Mouse (Mus musculus) liver, embryonic 14.5 days (tissue): Measurements from ENCODE around the gene Mettl7b. TPM values are rescaled to one million over a fixed set of nuclear protein-coding genes. Genes with fewer than 3 reads are reported as not detected.

Source experiments
- ATAC-seq: fragments of 200-750 bp; cut with Nextera tagmentation; 2 replicates; pipeline ENCODE4 v1.8.0; 2017; ENCODE audit warnings: moderate number of reproducible peaks, mild to moderate bottlenecking, moderate library complexity; ENCODE audit not compliant: insufficient read depth
- DNase-seq, 3 experiments: peaks; one replicate each; pipeline ENCODE4 v3.0.0-alpha.2; 2012 to 2013; ENCODE audit warnings: low read depth in 3 of 3, low spot score in 3 of 3
- H3K27ac ChIP-seq: fragments of 300-500 bp; sonication (generic); 2 replicates; pipeline ENCODE4 v1.5.1; 2014; ENCODE audit warnings: moderate library complexity, mild to moderate bottlenecking, control low read depth, inconsistent platforms
- H3K27me3 ChIP-seq: fragments of 300-500 bp; sonication (generic); 2 replicates; pipeline ENCODE4 v1.6.1; 2014; ENCODE audit warnings: mild to moderate bottlenecking, low read length, moderate library complexity; ENCODE audit not compliant: control insufficient read depth, insufficient read depth
- H3K36me3 ChIP-seq: fragments of 300-500 bp; sonication (generic); replicated peaks from 2 replicates; pipeline ENCODE4 v1.6.1; 2014; ENCODE audit warnings: low read depth; ENCODE audit not compliant: control insufficient read depth, insufficient read depth
- H3K4me1 ChIP-seq, 2 experiments: fragments of 200-500 bp in 1 of 2; fragments of 300-500 bp in 1 of 2; sonication (generic) in 1 of 2; replicated peaks; 2 replicates each; pipeline ENCODE4 v1.6.1; 2012 to 2014; ENCODE audit warnings: antibody characterized with exemption in 1 of 2, inconsistent platforms in 1 of 2, low read length in 1 of 2; ENCODE audit not compliant: control insufficient read depth in 2 of 2, insufficient read depth in 2 of 2
- H3K4me2 ChIP-seq: fragments of 300-500 bp; sonication (generic); 2 replicates; pipeline ENCODE4 v1.6.1; 2014; ENCODE audit warnings: low read depth, mild to moderate bottlenecking, control low read depth, moderate library complexity
- H3K4me3 ChIP-seq, 2 experiments: fragments of 200-500 bp in 1 of 2; fragments of 300-500 bp in 1 of 2; sonication (generic) in 1 of 2; 2 replicates each; pipeline ENCODE4 v1.5.1; 2012 to 2014; ENCODE audit warnings: low read depth in 2 of 2, low read length in 2 of 2, mild to moderate bottlenecking in 2 of 2, control low read depth in 1 of 2, inconsistent platforms in 1 of 2, moderate library complexity in 1 of 2; ENCODE audit not compliant: insufficient read depth in 1 of 2
- H3K9ac ChIP-seq: fragments of 300-500 bp; sonication (generic); replicated peaks from 2 replicates; pipeline ENCODE4 v1.6.1; 2014; ENCODE audit warnings: mild to moderate bottlenecking, control low read depth, moderate library complexity
- H3K9me3 ChIP-seq: fragments of 300-500 bp; sonication (generic); 2 replicates; pipeline ENCODE4 v1.6.1; 2016; ENCODE audit warnings: low read length, mixed read lengths; ENCODE audit not compliant: control insufficient read depth
- CTCF ChIP-seq: IDR thresholded peaks from 2 replicates; pipeline ENCODE4 v1.5.1; 2016; ENCODE audit warnings: antibody characterized with exemption, low read depth, control low read depth
- EP300 ChIP-seq: IDR thresholded peaks from 2 replicates; pipeline ENCODE4 v1.6.1; 2016; ENCODE audit warnings: antibody characterized with exemption, low read depth
- WGBS: fragments of 180-500 bp; shearing (Covaris S2); extraction: QIAGEN DNeasy Blood & Tissue Kit; methylation state at CpG from one replicate; pipeline ENCODE4 v1.1.7; 2014; ENCODE audit not compliant: insufficient replicate concordance; 5-methylcytosine and 5-hydroxymethylcytosine counted together
- polyA plus RNA-seq, 2 experiments: library from polyadenylated mRNA; depleted of rRNA in 1 of 2; stranded (reverse) in 1 of 2; unstranded in 1 of 2; fragments of >200 nt; fragmentation: Nextera tagmentation in 1 of 2; extraction: Ambion mirVana in 1 of 2; gene quantifications; 2 replicates each; pipeline versions ENCODE4 v1.2.1 to v1.2.3; 2012 to 2014

The Mettl7b gene
- polyA plus RNA-seq, 2 experiments, result not detected

DNA sequence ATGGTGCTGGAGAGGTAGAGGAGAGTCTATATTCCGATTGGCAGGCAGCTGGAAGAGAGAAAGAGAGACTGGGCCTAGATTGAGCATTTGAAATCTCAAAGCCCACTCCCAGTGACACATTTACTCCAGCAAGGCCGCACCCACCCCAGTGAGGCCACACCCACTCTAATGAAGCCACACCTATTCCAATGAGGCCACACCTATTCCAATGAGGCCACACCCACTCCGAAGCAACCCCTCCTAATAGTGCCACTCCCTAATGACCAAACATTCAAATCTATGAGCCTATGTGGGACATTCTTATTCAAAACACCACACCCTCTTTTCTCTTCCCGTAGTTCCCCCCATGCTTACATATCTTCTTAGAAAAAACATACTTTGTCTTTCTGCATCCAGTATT, 13.3 kb downstream of the Mettl7b start:
- H3K9me3 ChIP-seq, result no peaks in the 10 kb centered on the region
- DNase-seq (no peak), ATAC-seq (no peak)
- H3K4me2 ChIP-seq, result no peak overlapping the region
- no peaks in the 10 kb centered on the region for H3K36me3 ChIP-seq
- no peaks in the 10 kb centered on the region for H3K4me1 ChIP-seq
- H3K4me3 ChIP-seq, result no peak overlapping the region
- TF ChIP-seq CTCF, result no peak
- TF ChIP-seq EP300, result no peak
- 75% methylated on average over 4 of the region's 4 CpGs for WGBS
- no peak overlapping the region for H3K9ac ChIP-seq
- H3K27ac ChIP-seq, result no peak overlapping the region
- no peaks in the 10 kb centered on the region; the same call in 1 of the 2 replicates for H3K27me3 ChIP-seq

DNA sequence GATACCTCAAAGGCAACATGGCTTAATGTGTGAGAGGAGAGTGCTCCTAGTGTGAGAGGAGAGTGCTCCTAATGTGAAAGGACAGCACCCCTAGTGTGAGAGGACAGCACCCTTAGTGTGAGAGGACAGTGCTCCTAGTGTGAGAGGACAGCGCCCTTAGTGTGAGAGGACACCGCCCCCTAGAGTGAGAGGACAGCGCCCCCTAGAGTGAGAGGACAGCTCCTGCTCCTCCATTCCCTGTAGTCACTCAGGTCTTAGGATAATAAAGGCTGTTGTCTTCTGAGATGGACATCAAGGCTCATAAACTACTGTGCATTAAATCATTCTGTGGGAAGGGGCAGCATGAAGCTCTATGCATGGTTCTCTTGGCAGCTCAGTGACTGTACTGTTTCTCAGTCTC, 15.1 kb downstream of the Mettl7b start:
- Histone ChIP-seq H3K4me1 (no peaks in the 10 kb centered on the region), H3K36me3 (no peaks in the 10 kb centered on the region), H3K27ac (no peak overlapping the region), H3K4me3 (no peak overlapping the region), H3K4me2 (no peak overlapping the region), H3K27me3 (no peaks in the 10 kb centered on the region; the same call in 1 of the 2 replicates), H3K9me3 (no peaks in the 10 kb centered on the region), H3K9ac (no peak overlapping the region)
- DNase-seq (no peak), ATAC-seq (no peak)
- 18% methylated on average over 3 of the region's 3 CpGs for WGBS
- TF ChIP-seq CTCF (peak; percentile 74), EP300 (no peak)

DNA sequence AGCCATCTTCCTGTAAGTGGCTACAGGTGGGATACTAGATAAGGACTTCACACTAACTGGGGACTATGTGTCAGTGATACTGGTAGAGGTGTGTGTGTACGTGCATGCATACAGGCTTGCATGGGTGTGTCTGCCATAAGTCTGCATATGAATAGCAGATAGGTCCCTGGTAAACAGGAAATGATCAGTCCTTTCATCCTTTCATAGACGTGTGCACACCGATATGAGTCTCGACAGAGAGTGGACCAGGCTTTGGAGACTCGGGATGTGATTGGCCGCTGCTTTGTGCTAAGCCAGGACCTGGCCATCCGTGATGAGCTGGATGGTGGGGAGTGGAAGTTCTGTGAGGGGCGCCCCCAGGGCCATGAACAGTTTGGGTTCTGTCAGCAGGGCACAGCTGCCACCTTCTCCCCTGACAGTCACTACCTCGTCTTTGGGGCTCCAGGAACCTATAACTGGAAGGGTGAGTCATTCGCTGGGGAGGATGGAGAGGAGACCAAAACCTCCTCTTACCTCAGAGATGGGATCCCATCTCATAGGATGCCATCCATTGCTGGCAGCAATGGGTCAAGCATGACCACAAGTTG, 20.2 kb downstream of the Mettl7b start:
- Histone ChIP-seq H3K36me3 (no peaks in the 10 kb centered on the region), H3K9ac (no peak overlapping the region), H3K9me3 (no peaks in the 10 kb centered on the region), H3K4me3 (no peak overlapping the region), H3K27me3 (peaks cover 8% of the 10 kb centered on the region), H3K4me1 (no peaks in the 10 kb centered on the region), H3K27ac (no peak overlapping the region), H3K4me2 (no peak overlapping the region)
- no peak for ATAC-seq
- 52% methylated on average over 10 of the region's 10 CpGs for WGBS
- DNase-seq, result no peak
- no peak for TF ChIP-seq EP300
- no peak for TF ChIP-seq CTCF

GRCm38 (mm10) chr10:128938974-128939373, 21.8 kb downstream of the Mettl7b start:
- DNase-seq, result no peak
- no peak for ATAC-seq
- no peak overlapping the region for H3K4me3 ChIP-seq
- no peaks in the 10 kb centered on the region for H3K9me3 ChIP-seq
- no peak overlapping the region for H3K27ac ChIP-seq
- H3K9ac ChIP-seq, result no peak overlapping the region
- H3K4me1 ChIP-seq, result no peaks in the 10 kb centered on the region
- 49% methylated on average over 5 of the region's 5 CpGs for WGBS
- H3K4me2 ChIP-seq, result no peak overlapping the region
- H3K36me3 ChIP-seq, result no peaks in the 10 kb centered on the region
- no peak for TF ChIP-seq CTCF
- H3K27me3 ChIP-seq, result peaks cover 24% of the 10 kb centered on the region

- no peak overlapping the region for H3K4me3 ChIP-seq
- no peaks in the 10 kb centered on the region for H3K9me3 ChIP-seq
- DNase-seq (no peak), ATAC-seq (no peak)
- H3K36me3 ChIP-seq, result no peaks in the 10 kb centered on the region
- TF ChIP-seq CTCF (no peak), EP300 (no peak)
- no peak overlapping the region for H3K4me2 ChIP-seq
- WGBS, result 62% methylated on average over 9 of the region's 9 CpGs
- H3K9ac ChIP-seq, result no peak overlapping the region
- no peaks in the 10 kb centered on the region for H3K4me1 ChIP-seq
- no peak overlapping the region for H3K27ac ChIP-seq
- H3K27me3 ChIP-seq, result peaks cover 28% of the 10 kb centered on the region
These were observed 22.3 kb downstream of the Mettl7b start for GRCm38 (mm10) chr10:128938457-128938856.
